Mouse (Mus musculus) liver, embryonic 15.5 days (tissue): ENCODE results near the gene Knstrn. TPM values are rescaled to one million over a fixed set of nuclear protein-coding genes. Genes with fewer than 3 reads are reported as not detected.

Source experiments
- ATAC-seq: fragments of 200-750 bp; cut with Nextera tagmentation; 2 replicates; pipeline ENCODE4 v1.8.0; 2017; ENCODE audit warnings: moderate number of reproducible peaks, mild to moderate bottlenecking, moderate library complexity; ENCODE audit not compliant: insufficient read depth
- H3K27ac ChIP-seq: fragments of 300-500 bp; sonication (generic); replicated peaks from 2 replicates; pipeline ENCODE4 v1.5.1; 2015; ENCODE audit warnings: mild to moderate bottlenecking, inconsistent platforms
- H3K27me3 ChIP-seq: fragments of 300-500 bp; sonication (generic); 2 replicates; pipeline ENCODE4 v1.6.1; 2015; ENCODE audit warnings: mild to moderate bottlenecking, inconsistent platforms
- H3K36me3 ChIP-seq: fragments of 300-500 bp; sonication (generic); replicated peaks from 2 replicates; pipeline ENCODE4 v1.6.1; 2015; ENCODE audit warnings: moderate library complexity, mild to moderate bottlenecking, inconsistent platforms
- H3K4me1 ChIP-seq: fragments of 300-500 bp; sonication (generic); replicated peaks from 2 replicates; pipeline ENCODE4 v1.6.1; 2015; ENCODE audit warnings: inconsistent platforms
- H3K4me2 ChIP-seq: fragments of 300-500 bp; sonication (generic); 2 replicates; pipeline ENCODE4 v1.6.1; 2015; ENCODE audit warnings: moderate library complexity, mild to moderate bottlenecking, inconsistent platforms
- H3K4me3 ChIP-seq: fragments of 300-500 bp; sonication (generic); replicated peaks from 2 replicates; pipeline ENCODE4 v1.5.1; 2015; ENCODE audit warnings: mild to moderate bottlenecking, inconsistent platforms
- H3K9ac ChIP-seq: fragments of 300-500 bp; sonication (generic); 2 replicates; pipeline ENCODE4 v1.6.1; 2015; ENCODE audit warnings: moderate library complexity, mild to moderate bottlenecking, inconsistent platforms
- H3K9me3 ChIP-seq: fragments of 300-500 bp; sonication (generic); replicated peaks from 2 replicates; pipeline ENCODE4 v1.6.1; 2016; ENCODE audit warnings: inconsistent platforms
- WGBS: fragments of 180-500 bp; shearing (Covaris S2); methylation state at CpG from one replicate; pipeline ENCODE4 v1.1.7; 2015; ENCODE audit warnings: mixed read lengths; ENCODE audit not compliant: insufficient replicate concordance; 5-methylcytosine and 5-hydroxymethylcytosine counted together
- polyA plus RNA-seq: library from polyadenylated mRNA; unstranded; fragments of >200 nt; fragmentation: Nextera tagmentation; extraction: Ambion mirVana; gene quantifications from 2 replicates; pipeline ENCODE4 v1.2.1, GENCODE M21; 2015

The Knstrn gene
- polyA plus RNA-seq, 1 experiment from 2014 or later: 73.9 TPM

GRCm38 (mm10) chr2:118824396-118824795, 10.6 kb downstream of the Knstrn start:
- Histone ChIP-seq H3K4me1 (no peaks in the 10 kb centered on the region), H3K27me3 (no peaks in the 10 kb centered on the region), H3K27ac (no peak overlapping the region), H3K9me3 (peaks cover 5% of the 10 kb centered on the region; the same call in 1 of the 2 replicates), H3K4me2 (no peak overlapping the region), H3K9ac (no peak overlapping the region), H3K36me3 (peaks cover 84% of the 10 kb centered on the region), H3K4me3 (no peak overlapping the region)
- 97% methylated on average over 4 of the region's 4 CpGs for WGBS
- no peak for ATAC-seq

- H3K27ac ChIP-seq: no peak overlapping the region
- WGBS: 87% methylated on average over 5 of the region's 5 CpGs
- no peak for ATAC-seq
- H3K4me1 ChIP-seq: no peaks in the 10 kb centered on the region
- H3K4me3 ChIP-seq: no peak overlapping the region
- H3K36me3 ChIP-seq: peaks cover 92% of the 10 kb centered on the region
- no peak overlapping the region for H3K9ac ChIP-seq
- no peaks in the 10 kb centered on the region for H3K27me3 ChIP-seq
- H3K4me2 ChIP-seq: no peak overlapping the region
- H3K9me3 ChIP-seq: peaks cover 5% of the 10 kb centered on the region; the same call in 1 of the 2 replicates
These were observed 15.3 kb downstream of the Knstrn start for GRCm38 (mm10) chr2:118829096-118829495.

GRCm38 (mm10) chr2:118834061-118834460, 20.3 kb downstream of the Knstrn start:
- peaks cover 79% of the 10 kb centered on the region for H3K36me3 ChIP-seq
- ATAC-seq: no peak
- H3K9ac ChIP-seq: no peak overlapping the region
- H3K4me2 ChIP-seq: no peak overlapping the region
- H3K4me3 ChIP-seq: no peak overlapping the region
- H3K4me1 ChIP-seq: 0 out of 2 replicates have a peak, but pooled peaks cover 3% of the 10 kb centered on the region
- H3K9me3 ChIP-seq: no peaks in the 10 kb centered on the region
- WGBS: 85% methylated on average over 6 of the region's 6 CpGs
- H3K27me3 ChIP-seq: peaks cover under 1% of the 10 kb centered on the region; the same call in 1 of the 2 replicates
- no peak overlapping the region for H3K27ac ChIP-seq

- Histone ChIP-seq H3K27me3 (peaks cover 4% of the 10 kb centered on the region), H3K4me1 (0 out of 2 replicates have a peak, but pooled peaks cover 3% of the 10 kb centered on the region), H3K36me3 (peaks cover 68% of the 10 kb centered on the region), H3K4me3 (no peak overlapping the region), H3K4me2 (no peak overlapping the region), H3K9ac (no peak overlapping the region), H3K27ac (no peak overlapping the region), H3K9me3 (no peaks in the 10 kb centered on the region)
- ATAC-seq: no peak
- WGBS: 83% methylated on average over 6 of the region's 6 CpGs
These were observed 21.3 kb downstream of the Knstrn start for GRCm38 (mm10) chr2:118835115-118835514.

- no peak for ATAC-seq
- WGBS: 18% methylated on average over 5 of the region's 5 CpGs
- H3K9ac ChIP-seq: no peak overlapping the region
These were observed 24.5 kb downstream of the Knstrn start for GRCm38 (mm10) chr2:118838330-118838729.

GRCm38 (mm10) chr2:118841186-118841585, 27.4 kb downstream of the Knstrn start:
- peaks cover 23% of the 10 kb centered on the region for H3K4me1 ChIP-seq
- no peak overlapping the region for H3K9ac ChIP-seq
- H3K27me3 ChIP-seq: peaks cover 29% of the 10 kb centered on the region
- 61% methylated on average over 5 of the region's 5 CpGs for WGBS
- H3K27ac ChIP-seq: no peak overlapping the region
- H3K9me3 ChIP-seq: no peaks in the 10 kb centered on the region
- no peak overlapping the region for H3K4me2 ChIP-seq
- no peak overlapping the region for H3K4me3 ChIP-seq
- H3K36me3 ChIP-seq: peaks cover 8% of the 10 kb centered on the region
- peak; percentile 48; the same call in 1 of the 2 replicates for ATAC-seq

More at GRCm38 (mm10) chr2:118838330-118838729, 24.5 kb downstream of the Knstrn start:
- H3K9me3 ChIP-seq: no peaks in the 10 kb centered on the region
- H3K4me3 ChIP-seq: no peak overlapping the region
- H3K36me3 ChIP-seq: peaks cover 36% of the 10 kb centered on the region
- peaks cover 17% of the 10 kb centered on the region for H3K27me3 ChIP-seq
- peaks cover 21% of the 10 kb centered on the region for H3K4me1 ChIP-seq
- no peak overlapping the region for H3K27ac ChIP-seq
- no peak overlapping the region for H3K4me2 ChIP-seq

GRCm38 (mm10) chr2:118841774-118842173, 28.0 kb downstream of the Knstrn start:
- peak; percentile 72 for ATAC-seq
- Histone ChIP-seq H3K27ac (peak overlapping the region; percentile 74), H3K27me3 (peaks cover 29% of the 10 kb centered on the region), H3K4me3 (no peak overlapping the region), H3K4me1 (peaks cover 25% of the 10 kb centered on the region), H3K9ac (no peak overlapping the region), H3K9me3 (no peaks in the 10 kb centered on the region), H3K4me2 (peak overlapping the region; percentile 38), H3K36me3 (0 out of 2 replicates have a peak, but pooled peaks cover 2% of the 10 kb centered on the region)
- WGBS: 58% methylated on average over 4 of the region's 4 CpGs

GRCm38 (mm10) chr2:118844427-118844826, 30.6 kb downstream of the Knstrn start:
- Histone ChIP-seq H3K4me1 (peaks cover 22% of the 10 kb centered on the region), H3K4me2 (no peak overlapping the region), H3K27me3 (peaks cover 25% of the 10 kb centered on the region), H3K27ac (no peak overlapping the region), H3K4me3 (no peak overlapping the region), H3K36me3 (no peaks in the 10 kb centered on the region), H3K9ac (no peak overlapping the region), H3K9me3 (no peaks in the 10 kb centered on the region)
- no peak for ATAC-seq
- WGBS: 60% methylated on average over 3 of the region's 3 CpGs

GRCm38 (mm10) chr2:118846246-118846645, 32.4 kb downstream of the Knstrn start:
- H3K9me3 ChIP-seq: no peaks in the 10 kb centered on the region
- ATAC-seq: peak; percentile 59
- H3K27ac ChIP-seq: no peak overlapping the region
- H3K4me2 ChIP-seq: no peak overlapping the region
- peaks cover 22% of the 10 kb centered on the region; the same call in 1 of the 2 replicates for H3K27me3 ChIP-seq
- peaks cover 19% of the 10 kb centered on the region for H3K4me1 ChIP-seq
- no peak overlapping the region for H3K9ac ChIP-seq
- H3K36me3 ChIP-seq: no peaks in the 10 kb centered on the region
- no peak overlapping the region for H3K4me3 ChIP-seq
- WGBS: 53% methylated on average over 7 of the region's 7 CpGs

- ATAC-seq: no peak
- no peak overlapping the region for H3K4me2 ChIP-seq
- H3K27me3 ChIP-seq: peaks cover 9% of the 10 kb centered on the region; the same call in 1 of the 2 replicates
- H3K9me3 ChIP-seq: no peaks in the 10 kb centered on the region
- no peak overlapping the region for H3K27ac ChIP-seq
- WGBS: 44% methylated on average over 3 of the region's 3 CpGs
- no peak overlapping the region for H3K4me3 ChIP-seq
- no peak overlapping the region for H3K9ac ChIP-seq
- H3K4me1 ChIP-seq: no peaks in the 10 kb centered on the region
- H3K36me3 ChIP-seq: no peaks in the 10 kb centered on the region
These were observed 38.0 kb downstream of the Knstrn start for GRCm38 (mm10) chr2:118851756-118852155.

GRCm38 (mm10) chr2:118861454-118862339, 47.9 kb downstream of the Knstrn start, which contains the start of gene Ivd:
TSS of gene Ivd (plus strand) at chr2:118861954.
- H3K27ac ChIP-seq: peak within 1 kb of the TSS; percentile 63
- peak; percentile 100 for ATAC-seq
- under 1% methylated on average over 34 of the region's 34 CpGs for WGBS

More at GRCm38 (mm10) chr2:118861454-118862339, 47.9 kb downstream of the Knstrn start, which contains the start of gene Ivd:
- Histone ChIP-seq H3K9me3 (no peaks in the 10 kb centered on the region), H3K27me3 (peaks cover 16% of the 10 kb centered on the region), H3K36me3 (no peaks in the 10 kb centered on the region), H3K9ac (peak within 1 kb of the TSS; percentile 57), H3K4me2 (peak within 1 kb of the TSS; percentile 78), H3K4me1 (peaks cover 29% of the 10 kb centered on the region), H3K4me3 (peak within 1 kb of the TSS; percentile 65)
